Comparison of ENCODE assay signal across 12 mouse cellular contexts in the genomic region with DNA sequence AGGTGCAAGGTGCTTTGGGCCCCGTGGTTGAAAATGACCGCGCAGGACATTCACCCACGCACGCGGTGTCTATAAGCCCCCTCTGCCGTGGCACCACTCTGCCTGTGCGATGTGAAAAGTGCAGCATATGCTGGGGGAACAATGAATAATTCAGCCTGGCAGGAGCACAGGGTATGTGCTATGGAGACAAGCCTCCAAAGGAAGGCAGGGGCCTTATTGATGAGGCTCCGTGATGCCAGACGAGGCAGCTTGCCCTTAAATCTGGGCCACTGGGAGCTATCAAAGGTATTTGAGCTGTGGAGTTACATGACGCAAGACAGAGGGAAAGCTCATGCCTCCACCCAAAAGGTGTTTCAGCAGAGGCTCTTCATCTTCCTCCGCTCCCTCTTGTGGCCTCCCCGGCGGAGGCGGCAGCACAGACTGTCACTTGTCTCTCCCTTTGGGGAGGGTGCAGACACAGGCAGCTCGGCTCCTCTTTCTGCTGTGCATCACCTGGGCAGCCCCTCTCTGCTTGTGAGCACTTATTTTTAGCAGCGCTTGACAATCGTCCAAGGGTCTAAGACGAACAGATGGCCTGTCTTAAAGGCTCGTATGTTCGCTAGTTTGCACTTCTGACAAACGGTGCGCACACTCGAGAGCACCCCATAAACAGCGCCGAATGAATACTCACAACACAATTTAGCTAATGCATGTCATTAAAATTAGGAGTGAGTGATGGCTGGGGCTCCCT.
DNase-seq lines count a peak whose midpoint lies in the region; ATAC-seq and TF ChIP-seq lines count a peak whose summit lies in the region.
"Had no signal": no experiment of that assay in that cellular context is flagged by ENCODE, and none has a peak within 500 bp of the region (broad histone marks: within the 10 kb centered on the region; RNA-seq: fewer than 3 reads in every experiment).

No protein-coding gene starts in this region.

- H3K36me3 ChIP-seq in forebrain, embryonic 15.5 days, result no peaks in the 10 kb centered on the region
- H3K36me3 ChIP-seq in midbrain, postnatal 0 days (ENCODE audit: insufficient read depth, low read length), result no peaks in the 10 kb centered on the region
- H3K36me3 ChIP-seq: liver, embryonic 13.5 days had no signal

- peak in 1 of 2 experiments; percentile 49 for DNase-seq in layer of hippocampus, adult 2 months (ENCODE audit: low spot score in 2 of 2)
- no peak for DNase-seq in layer of hippocampus, postnatal 14 days (ENCODE audit: low spot score in 2 of 2)
- peak; percentile 80 for DNase-seq in cerebellum, adult 11 months
- DNase-seq in midbrain, postnatal 0 days (ENCODE audit: low spot score), result peak; percentile 70
- DNase-seq in thymus, postnatal 36 days, result no peak
- no peak for DNase-seq in thymus, postnatal 4 days
- no peak for DNase-seq in testis, postnatal 14 days (ENCODE audit: low spot score)
- DNase-seq: heart, adult 18-20 months; kidney, postnatal 14 days; liver, embryonic 13.5 days had no signal

- no peaks in the 10 kb centered on the region for H3K9me3 ChIP-seq in forebrain, embryonic 15.5 days
- no peaks in the 10 kb centered on the region for H3K9me3 ChIP-seq in midbrain, postnatal 0 days (ENCODE audit: low read length)
- H3K9me3 ChIP-seq: liver, embryonic 13.5 days had no signal

- 36% methylated on average over 26 of the region's 26 CpGs for WGBS in forebrain, embryonic 15.5 days
- 62% methylated on average over 26 of the region's 26 CpGs for WGBS in midbrain, postnatal 0 days

- no peak overlapping the region for H3K9ac ChIP-seq in forebrain, embryonic 15.5 days (replicated peaks)
- no peak overlapping the region for H3K9ac ChIP-seq in midbrain, postnatal 0 days (replicated peaks; ENCODE audit: low read length, poor library complexity, severe bottlenecking)
- H3K9ac ChIP-seq: liver, embryonic 13.5 days had no signal

- no peaks in the 10 kb centered on the region for H3K27me3 ChIP-seq in forebrain, embryonic 15.5 days
- H3K27me3 ChIP-seq in midbrain, postnatal 0 days (ENCODE audit: insufficient read depth, low read length), result no peaks in the 10 kb centered on the region

- H3K4me2 ChIP-seq in forebrain, embryonic 15.5 days (replicated peaks), result peak overlapping the region; percentile 25
- H3K4me2 ChIP-seq in midbrain, postnatal 0 days (ENCODE audit: low read depth, low read length, poor library complexity, severe bottlenecking), result no peak overlapping the region
- H3K4me2 ChIP-seq: liver, embryonic 13.5 days had no signal

- peak; percentile 85 for ATAC-seq in forebrain, embryonic 15.5 days (replicated peaks)
- ATAC-seq in midbrain, postnatal 0 days (ENCODE audit: low FRiP score), result no peak

- TF ChIP-seq CTCF in layer of hippocampus, adult 2 months (conservative IDR thresholded peaks at IDR 0.05), result peak; percentile 52
- no peak for TF ChIP-seq CTCF in midbrain, postnatal 0 days (IDR thresholded peaks at IDR 0.05)

- peak overlapping the region; percentile 36 for H3K4me3 ChIP-seq in layer of hippocampus, adult 2 months
- 0 out of 2 replicates have a peak overlapping the region, but pooled peaks have one; percentile 0 for H3K4me3 ChIP-seq in forebrain, embryonic 15.5 days
- H3K4me3 ChIP-seq in midbrain, postnatal 0 days (ENCODE audit: low read depth, low read length), result no peak overlapping the region
- H3K4me3 ChIP-seq: liver, embryonic 13.5 days had no signal

- H3K4me1 ChIP-seq in forebrain, embryonic 15.5 days, result peaks cover 49% of the 10 kb centered on the region
- H3K4me1 ChIP-seq in midbrain, postnatal 0 days (ENCODE audit: insufficient read depth, low read length), result peaks cover 5% of the 10 kb centered on the region

- peak overlapping the region; percentile 61; the same call in 1 of the 2 replicates for H3K27ac ChIP-seq in layer of hippocampus, adult 2 months
- peak overlapping the region; percentile 96 for H3K27ac ChIP-seq in forebrain, embryonic 15.5 days (replicated peaks)
- no peak overlapping the region for H3K27ac ChIP-seq in midbrain, postnatal 0 days (ENCODE audit: low read depth, low read length)
- H3K27ac ChIP-seq: liver, embryonic 13.5 days; macrophage had no signal

Comparison
In these comparisons a context has a peak if more than half of its experiments do, and no peak if none do; other contexts are left out.
1. DNase-seq: peak in cerebellum, adult 11 months (single experiment) and midbrain, postnatal 0 days (single experiment); none in layer of hippocampus, postnatal 14 days (0 of 2), thymus, postnatal 36 days (0 of 2), thymus, postnatal 4 days (single experiment) and testis, postnatal 14 days (single experiment).